Mouse (Mus musculus): ENCODE measurements around the gene Gas7.

DNA sequence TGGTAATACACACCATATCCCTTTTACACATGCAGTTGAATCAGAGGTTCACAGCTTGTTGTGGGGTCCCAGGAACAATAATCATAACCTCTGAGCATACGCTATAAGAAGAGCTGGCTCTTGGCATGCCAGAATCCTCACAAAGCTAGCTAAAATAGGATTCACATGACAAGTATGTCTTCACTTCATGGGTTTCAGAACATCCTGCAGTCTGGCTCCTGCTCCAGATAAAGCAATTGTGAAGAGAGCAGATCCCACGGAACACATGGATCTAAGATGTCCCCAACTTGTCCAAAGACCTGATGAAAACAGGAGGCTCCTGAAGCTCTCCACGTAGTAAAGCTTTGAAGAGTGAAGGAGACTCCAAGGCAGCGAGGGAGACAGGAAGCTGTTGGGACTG lies 260.1 kb downstream of the Gas7 start:
- TF ChIP-seq POLR2A (IDR thresholded peaks at IDR 0.05; ENCODE audit: insufficient read depth, low read depth, low read length) (no peak), CTCF (IDR thresholded peaks at IDR 0.05) (no peak)

All from heart, adult 2 months (tissue).